Comparison of ENCODE assay signal across 8 mouse cellular contexts in genomic region chr1:165967027-165967654, GRCm38 (mm10). TPM values are rescaled to one million over a fixed set of nuclear protein-coding genes. Genes with fewer than 3 reads are reported as not detected.
A peak's percentile ranks its signal among the peaks of the same experiment; 100 is the strongest.
DNase-seq lines count a peak whose midpoint lies in the region; ATAC-seq and TF ChIP-seq lines count a peak whose summit lies in the region.

No protein-coding gene starts in this region.

- H3K4me2 ChIP-seq in hindbrain, embryonic 11.5 days (replicated peaks; ENCODE audit: low read depth, low read length): no peak overlapping the region
- no peak overlapping the region for H3K4me2 ChIP-seq in forebrain, embryonic 13.5 days
- no peak overlapping the region for H3K4me2 ChIP-seq in lung, postnatal 0 days (replicated peaks; ENCODE audit: low read depth, low read length)

- peak; percentile 67; the same call in 1 of the 2 replicates for ATAC-seq in hindbrain, embryonic 11.5 days (ENCODE audit: low FRiP score)
- ATAC-seq in forebrain, embryonic 13.5 days: peak; percentile 70
- ATAC-seq in lung, postnatal 0 days: no peak

- H3K27me3 ChIP-seq in hindbrain, embryonic 11.5 days (ENCODE audit: control insufficient read depth, insufficient read depth, low read length): no peaks in the 10 kb centered on the region; the same call in 1 of the 2 replicates
- H3K27me3 ChIP-seq in hindbrain, embryonic 10.5 days (ENCODE audit: insufficient read depth, poor library complexity, severe bottlenecking): peaks cover 6% of the 10 kb centered on the region; the same call in 1 of the 2 replicates
- H3K27me3 ChIP-seq in forebrain, embryonic 13.5 days: peaks cover 4% of the 10 kb centered on the region; the same call in 1 of the 2 replicates
- no peaks in the 10 kb centered on the region for H3K27me3 ChIP-seq in lung, postnatal 0 days (replicated peaks; ENCODE audit: insufficient read depth, low read length)

- H3K9me3 ChIP-seq in hindbrain, embryonic 11.5 days (ENCODE audit: control insufficient read depth, low read length): no peaks in the 10 kb centered on the region
- no peaks in the 10 kb centered on the region for H3K9me3 ChIP-seq in hindbrain, embryonic 10.5 days
- no peaks in the 10 kb centered on the region for H3K9me3 ChIP-seq in forebrain, embryonic 13.5 days (replicated peaks)
- no peaks in the 10 kb centered on the region for H3K9me3 ChIP-seq in lung, postnatal 0 days (ENCODE audit: low read length)

- peak; percentile 65 for DNase-seq in hindbrain, embryonic 11.5 days (ENCODE audit: low spot score)
- no peak for DNase-seq in hindbrain, embryonic 10.5 days (ENCODE audit: low spot score)
- peak; percentile 18 to 49 for DNase-seq in CD8-positive naive resting alpha-beta T cell, adult 2 months (ENCODE audit: low read depth in 2 of 2, low spot score in 2 of 2)
- DNase-seq in brain, embryonic 18.5 days (ENCODE audit: low read depth, low spot score): peak; percentile 40
- DNase-seq in kidney, postnatal 14 days: peak; percentile 59
- peak; percentile 72 for DNase-seq in lung, postnatal 0 days (ENCODE audit: low spot score)
- peak; percentile 61 for DNase-seq in right cerebral cortex, postnatal 4 days

- no peak for TF ChIP-seq EP300 in lung, postnatal 0 days (IDR thresholded peaks at IDR 0.05)

- no peak overlapping the region for H3K4me3 ChIP-seq in hindbrain, embryonic 11.5 days (ENCODE audit: low read depth, low read length)
- H3K4me3 ChIP-seq in hindbrain, embryonic 10.5 days: no peak overlapping the region
- no peak overlapping the region for H3K4me3 ChIP-seq in forebrain, embryonic 13.5 days
- H3K4me3 ChIP-seq in lung, postnatal 0 days (ENCODE audit: low read depth, low read length): no peak overlapping the region

- WGBS in hindbrain, embryonic 11.5 days: 55% methylated on average over 4 of the region's 4 CpGs
- 57% methylated on average over 4 of the region's 4 CpGs for WGBS in hindbrain, embryonic 10.5 days
- WGBS in forebrain, embryonic 13.5 days: 29% methylated on average over 4 of the region's 4 CpGs
- 41% methylated on average over 4 of the region's 4 CpGs for WGBS in lung, postnatal 0 days

- TF ChIP-seq CTCF in lung, postnatal 0 days (IDR thresholded peaks at IDR 0.05): peak; percentile 82

- H3K27ac ChIP-seq in hindbrain, embryonic 11.5 days (ENCODE audit: low read depth, low read length): no peak overlapping the region
- no peak overlapping the region for H3K27ac ChIP-seq in hindbrain, embryonic 10.5 days
- H3K27ac ChIP-seq in forebrain, embryonic 13.5 days: no peak overlapping the region
- H3K27ac ChIP-seq in lung, postnatal 0 days (ENCODE audit: low read length): no peak overlapping the region

- H3K9ac ChIP-seq in hindbrain, embryonic 11.5 days (ENCODE audit: low read depth, low read length): no peak overlapping the region
- H3K9ac ChIP-seq in forebrain, embryonic 13.5 days: no peak overlapping the region
- H3K9ac ChIP-seq in lung, postnatal 0 days (replicated peaks; ENCODE audit: low read depth): no peak overlapping the region

- H3K36me3 ChIP-seq in hindbrain, embryonic 11.5 days (ENCODE audit: control insufficient read depth, insufficient read depth, low read length): no peaks in the 10 kb centered on the region
- peaks cover 10% of the 10 kb centered on the region for H3K36me3 ChIP-seq in hindbrain, embryonic 10.5 days
- peaks cover 9% of the 10 kb centered on the region; the same call in 1 of the 2 replicates for H3K36me3 ChIP-seq in forebrain, embryonic 13.5 days (ENCODE audit: poor library complexity, severe bottlenecking)
- no peaks in the 10 kb centered on the region for H3K36me3 ChIP-seq in lung, postnatal 0 days (ENCODE audit: insufficient read depth, low read length)

- no peaks in the 10 kb centered on the region; the same call in 1 of the 2 replicates for H3K4me1 ChIP-seq in hindbrain, embryonic 11.5 days (replicated peaks; ENCODE audit: control insufficient read depth, insufficient read depth, low read length)
- H3K4me1 ChIP-seq in hindbrain, embryonic 10.5 days (replicated peaks): peaks cover 13% of the 10 kb centered on the region
- peaks cover 30% of the 10 kb centered on the region for H3K4me1 ChIP-seq in forebrain, embryonic 13.5 days
- no peaks in the 10 kb centered on the region for H3K4me1 ChIP-seq in lung, postnatal 0 days (ENCODE audit: insufficient read depth, low read depth, low read length)

RNA-seq across cellular contexts. Expression of gene Pou2f1, which starts 35.3 kb away (rescaled TPM):
- polyA plus RNA-seq in hindbrain, embryonic 11.5 days (2014; fragmentation: Nextera tagmentation; extraction: Ambion mirVana): 25.0 and 26.1 TPM in 2 replicates
- polyA plus RNA-seq in hindbrain, embryonic 10.5 days (2016; fragmentation: Nextera tagmentation; extraction: Ambion mirVana): 21.8 and 25.4 TPM in 2 replicates
- 23.9 and 25.9 TPM in 2 replicates for polyA plus RNA-seq in forebrain, embryonic 13.5 days (2015; fragmentation: Nextera tagmentation; extraction: Ambion mirVana)
- 7.9 and 8.1 TPM in 2 replicates for polyA plus RNA-seq in lung, postnatal 0 days (2015; fragmentation: Nextera tagmentation; extraction: Ambion mirVana)
